Mouse (Mus musculus): ENCODE measurements around the gene Apol11b. TPM values are rescaled to one million over a fixed set of nuclear protein-coding genes. Genes with fewer than 3 reads are reported as not detected.
"Not testable (repeated sequence)": the region's sequence is repeated elsewhere in the genome, so short reads cannot be mapped to it uniquely, and the experiment has no call there.

Apol11b gene
- 1 to 10 TPM; 1.8 to 2.6 TPM for total RNA-seq (2021)

DNA sequence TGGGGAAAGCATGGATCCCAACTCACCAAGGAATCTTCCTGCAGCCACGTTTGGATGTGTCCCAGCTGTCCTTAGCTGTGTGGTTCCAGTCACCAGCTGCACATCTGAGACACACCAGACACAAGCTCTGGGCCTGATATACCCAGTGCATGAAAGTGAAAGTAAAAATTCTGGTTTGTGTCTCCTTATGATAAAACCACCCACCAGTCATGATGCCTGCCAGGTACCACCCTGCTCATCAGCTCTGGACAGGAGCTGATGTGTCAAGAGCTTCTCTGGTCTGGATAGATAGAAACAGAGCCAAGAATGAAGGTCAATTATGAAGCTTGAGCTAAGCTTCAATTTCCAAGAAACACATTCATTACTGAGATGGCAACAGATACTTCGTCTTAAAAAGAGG is at the start of gene Apol11b:
Gene Apol11b (minus strand): TSS at position 111 of the 400 bp plus-strand sequence.
- DNase-seq; intact Hi-C loops (cut with DNase I): not testable (repeated sequence)

DNA sequence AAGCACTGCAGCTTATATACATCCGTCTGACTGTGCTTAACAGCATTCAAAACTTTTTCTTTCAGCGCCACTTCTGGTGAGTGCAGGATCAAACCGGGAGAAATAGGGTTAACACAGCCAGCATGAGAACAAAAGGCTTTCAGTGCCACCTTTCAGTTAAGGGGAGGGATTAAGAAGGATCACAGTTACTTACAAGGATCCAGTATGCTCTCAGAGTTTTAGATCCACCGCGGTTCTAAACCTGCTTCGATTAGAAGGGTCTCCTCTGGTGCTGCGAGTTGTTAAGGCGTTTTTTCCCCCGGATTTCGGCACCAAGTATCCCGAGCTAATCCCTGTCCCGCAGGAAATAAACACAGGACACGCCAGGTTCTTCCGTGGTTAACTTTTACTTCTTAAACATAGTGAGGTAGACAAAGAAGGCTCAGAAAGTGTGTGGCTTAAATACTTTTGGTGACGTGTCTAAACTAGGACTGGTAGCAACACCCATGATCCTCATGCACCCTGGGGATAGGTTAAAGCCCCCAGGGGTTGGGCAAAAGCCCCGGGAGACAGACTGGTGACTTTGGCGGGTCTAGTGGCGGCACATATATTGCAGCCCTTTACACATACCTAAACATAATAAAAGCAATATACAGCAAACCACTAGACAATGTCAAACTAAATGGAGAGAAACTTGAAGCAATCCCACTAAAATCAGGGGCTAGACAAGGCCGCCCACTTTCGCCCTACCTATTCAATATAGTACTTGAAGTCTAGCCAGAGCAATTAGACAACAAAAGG is 48.6 kb upstream of the Apol11b start:
- DNase-seq; intact Hi-C loops (cut with DNase I): not testable (repeated sequence)

DNA sequence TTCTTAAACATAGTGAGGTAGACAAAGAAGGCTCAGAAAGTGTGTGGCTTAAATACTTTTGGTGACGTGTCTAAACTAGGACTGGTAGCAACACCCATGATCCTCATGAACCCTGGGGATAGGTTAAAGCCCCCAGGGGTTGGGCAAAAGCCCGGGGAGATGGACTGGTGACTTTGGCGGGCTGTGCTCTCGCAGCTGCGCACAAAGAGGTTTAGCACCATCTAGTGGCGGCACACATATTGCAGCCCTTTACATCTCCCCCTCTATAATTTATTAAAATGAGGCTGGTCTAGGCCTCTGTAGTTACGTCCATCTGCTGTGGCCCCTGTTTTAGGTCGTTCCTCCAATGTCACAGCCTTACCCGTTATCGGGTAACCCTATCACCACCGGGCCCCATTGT is 40.9 kb upstream of the Apol11b start:
- DNase-seq = peak; percentile 33 to 70
- intact Hi-C loops (cut with DNase I) = not testable (repeated sequence)

DNA sequence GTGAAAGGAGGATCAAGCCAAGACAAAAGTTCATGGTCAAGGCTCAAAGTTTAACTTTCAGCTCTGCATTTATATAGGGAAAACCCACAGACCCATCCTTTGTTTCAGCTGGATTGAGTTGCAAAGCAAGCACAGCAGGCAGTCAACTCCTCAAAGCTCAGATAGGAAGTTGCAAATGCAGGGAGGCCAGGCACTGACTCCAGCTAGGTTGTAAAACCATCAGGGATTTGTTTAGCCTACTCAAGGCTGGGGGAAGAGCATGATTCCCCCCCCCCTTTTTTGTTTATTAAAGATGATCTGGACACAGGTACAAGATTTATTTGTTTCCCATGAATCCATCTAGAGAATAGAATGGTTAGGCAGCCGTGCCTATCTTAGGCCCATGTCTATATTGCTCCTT is 31.0 kb upstream of the Apol11b start:
- DNase-seq; intact Hi-C loops (cut with DNase I): not testable (repeated sequence)

DNA sequence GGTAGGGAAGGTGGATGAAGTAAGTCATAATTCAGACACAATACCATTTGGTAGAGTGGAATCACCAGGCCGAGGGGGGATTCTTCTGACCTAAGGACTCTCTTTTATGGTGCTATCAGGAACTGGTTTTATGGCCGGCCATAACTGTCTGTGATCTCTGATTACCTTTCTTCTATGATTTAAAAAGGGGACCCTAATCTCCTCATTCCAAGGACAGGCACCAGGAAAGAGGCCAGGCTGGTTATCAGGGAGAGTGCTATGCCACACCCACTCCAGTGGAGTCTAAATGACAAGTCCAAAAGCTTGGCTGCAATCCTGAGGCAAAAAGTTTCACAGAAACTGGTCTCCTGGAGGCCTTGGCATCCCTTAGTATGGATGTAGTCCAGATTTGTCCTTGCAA is 18.8 kb upstream of the Apol11b start:
- intact Hi-C loops (cut with DNase I) = loop anchor here (5.0 kb wide), 1 partner anchor 190 kb away; no protein-coding TSS in a partner anchor
- not testable (repeated sequence) for DNase-seq

DNA sequence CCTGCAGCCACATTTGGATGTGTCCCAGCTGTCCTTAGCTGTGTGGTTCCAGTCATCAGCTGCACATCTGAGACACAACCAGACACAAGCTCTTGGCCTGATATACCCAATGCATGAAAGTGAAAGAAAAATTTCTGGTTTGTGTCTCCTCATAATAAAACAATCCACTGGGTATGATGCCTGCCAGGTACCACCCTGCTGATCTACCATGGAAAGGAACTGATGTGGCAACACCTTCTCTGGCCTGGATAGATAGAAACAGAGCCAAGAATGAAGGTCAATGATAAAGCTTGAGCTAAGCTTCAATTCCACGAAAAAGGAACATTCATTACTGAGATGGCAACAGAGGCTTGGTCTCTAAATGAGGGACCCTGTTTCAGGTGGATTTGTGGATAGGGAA is 16.7 kb upstream of the Apol11b start:
- not testable (repeated sequence) for DNase-seq
- intact Hi-C loops (cut with DNase I) = loop anchor here (5.0 kb wide), 1 partner anchor 187 kb away; no protein-coding TSS in a partner anchor

DNA sequence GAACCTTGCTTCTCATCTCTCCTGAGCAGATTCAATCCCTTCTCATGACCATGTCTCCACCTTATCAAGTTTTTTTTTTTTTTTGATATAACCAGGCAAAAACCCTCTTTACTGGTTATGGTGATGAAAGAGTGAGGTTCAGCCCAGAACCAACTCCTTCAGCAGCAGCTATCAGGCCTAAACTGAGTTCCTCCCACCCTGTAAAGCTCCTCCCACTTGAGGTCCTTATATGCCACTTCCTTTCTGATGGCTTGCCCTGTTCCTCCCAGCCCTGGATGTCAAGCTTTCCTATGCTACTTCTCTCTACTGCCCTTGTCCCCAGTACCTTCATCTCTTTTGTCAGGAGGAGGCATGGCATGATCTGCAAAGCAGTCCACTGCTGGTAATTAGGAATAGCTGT is 8.1 kb upstream of the Apol11b start:
- intact Hi-C loops (cut with DNase I); DNase-seq: not testable (repeated sequence)

DNA sequence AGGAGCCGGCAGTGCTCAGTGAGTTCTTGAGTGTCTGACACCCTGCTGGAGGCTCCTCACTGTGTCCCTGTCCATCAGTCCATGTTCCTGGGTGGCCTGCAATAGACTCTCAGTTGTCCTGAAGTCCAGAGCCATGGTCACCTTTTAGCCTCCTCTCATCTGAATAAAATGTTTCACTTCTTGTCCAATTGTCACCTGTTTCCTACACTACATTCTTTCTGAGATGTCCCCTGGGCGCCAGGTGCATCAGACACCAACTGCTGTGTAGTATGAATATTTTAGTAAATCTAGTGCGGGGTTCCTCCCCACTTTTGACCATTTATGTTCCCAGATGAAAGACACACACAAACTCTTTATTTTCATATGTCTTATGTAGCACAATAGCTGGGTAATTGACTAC is 13.3 kb downstream of the Apol11b start:
- intact Hi-C loops (cut with DNase I) = loop anchor here (1.0 kb wide), 1 partner anchor 107 kb away; no protein-coding TSS in a partner anchor
- not testable (repeated sequence) for DNase-seq

DNA sequence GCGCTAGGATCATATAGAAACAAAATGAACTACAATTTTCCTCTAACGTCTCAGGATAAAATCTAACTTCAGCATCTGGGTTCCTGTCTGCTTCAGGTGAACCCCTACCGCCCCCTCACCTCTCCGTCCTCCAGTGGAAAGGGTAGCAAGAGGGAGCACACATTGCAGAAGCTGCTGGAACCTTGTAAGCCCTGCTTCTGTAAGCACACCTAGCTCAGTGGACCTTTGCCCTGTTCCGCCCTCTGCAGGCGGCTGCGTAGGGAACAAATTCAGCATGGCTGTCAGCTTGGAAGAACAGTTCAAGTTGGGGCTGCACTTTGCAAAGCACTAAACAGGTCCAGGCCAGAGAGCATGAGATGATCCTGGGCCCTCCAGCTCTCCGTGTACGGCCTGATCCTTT is 14.4 kb downstream of the Apol11b start:
- DNase-seq; intact Hi-C loops (cut with DNase I): not testable (repeated sequence)

DNA sequence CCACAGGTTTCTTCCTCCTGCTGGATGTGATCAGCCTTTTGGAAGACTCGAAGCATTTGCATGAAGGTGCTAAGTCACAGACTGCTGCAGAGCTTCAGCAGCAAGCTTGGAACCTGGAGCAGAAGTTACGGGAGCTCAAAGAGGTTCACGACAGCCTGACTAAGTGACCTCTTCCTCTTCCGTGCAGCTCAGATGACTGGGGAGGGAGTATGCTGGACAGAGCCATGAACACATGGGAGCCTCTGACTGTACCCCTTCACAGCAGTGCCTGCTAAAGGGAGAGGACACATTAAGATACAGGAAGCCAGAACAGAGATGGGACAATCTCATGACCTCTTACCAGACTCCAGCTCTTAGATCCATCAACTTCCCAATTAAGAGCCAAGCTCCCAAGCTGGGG is 16.6 kb downstream of the Apol11b start:
- intact Hi-C loops (cut with DNase I); DNase-seq: not testable (repeated sequence)

DNA sequence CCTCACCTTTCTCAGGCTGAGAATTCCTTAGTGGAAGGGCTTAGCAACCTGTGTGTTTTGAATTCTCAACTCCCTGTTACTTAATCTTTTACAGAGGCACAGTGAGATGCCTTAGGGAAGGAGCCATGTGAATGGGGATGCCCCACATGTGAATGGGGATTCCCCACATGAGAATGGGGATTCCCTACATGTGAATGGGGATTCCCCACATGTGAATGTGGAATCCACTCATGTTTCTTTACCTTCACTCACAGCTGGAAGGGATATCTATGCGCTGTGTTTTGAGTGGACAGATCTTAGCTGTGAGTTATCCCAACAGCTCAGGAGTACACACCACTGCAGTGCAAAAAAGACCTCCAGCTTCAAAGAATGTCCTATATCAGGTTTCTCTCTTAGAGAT is 18.4 kb downstream of the Apol11b start:
- intact Hi-C loops (cut with DNase I) = no loop called here
- no peak for DNase-seq

DNA sequence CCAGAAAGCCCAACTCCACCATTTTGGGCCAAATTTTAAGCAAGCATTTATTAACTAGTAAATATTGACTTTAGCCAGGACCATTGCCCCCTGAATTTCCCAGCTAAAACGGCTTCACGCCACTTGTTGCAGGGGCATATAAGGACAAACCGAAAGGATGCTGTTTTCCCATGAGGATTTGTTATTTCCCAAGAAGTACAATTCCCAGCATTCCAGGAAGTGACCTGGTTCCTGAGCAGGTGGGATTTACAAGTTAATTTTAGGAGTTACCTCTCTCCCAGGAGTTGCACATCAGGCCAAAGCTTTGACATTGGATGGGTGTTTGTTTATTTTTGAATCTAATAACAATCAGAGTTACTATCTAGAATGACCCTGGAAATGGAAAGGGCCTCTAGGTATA is 37.0 kb downstream of the Apol11b start:
- DNase-seq = no peak
- intact Hi-C loops (cut with DNase I) = no loop called here

DNA sequence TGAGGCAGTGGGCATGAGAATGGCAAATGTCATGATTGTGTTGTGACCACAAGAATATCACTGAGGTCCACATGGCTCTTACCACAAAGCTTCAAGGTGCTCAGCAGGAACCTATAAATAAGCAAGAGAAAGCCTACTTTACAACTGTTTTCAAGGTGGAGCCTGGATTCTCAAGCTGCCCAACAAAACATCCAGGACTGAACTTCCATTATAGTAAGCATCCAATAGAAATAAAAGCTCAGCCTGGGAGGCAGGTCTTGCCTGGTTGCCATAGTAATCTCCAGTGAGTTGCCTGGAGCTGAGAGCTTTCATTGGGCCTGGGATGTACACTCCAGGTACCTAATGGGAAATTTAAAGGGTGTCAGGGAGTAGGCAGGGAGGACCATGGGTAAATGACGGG is 44.1 kb downstream of the Apol11b start, which contains the start of gene Gm36245:
Gene Gm36245 (plus strand): TSS at position 301 of the 400 bp plus-strand sequence.
- DNase-seq = no peak
- intact Hi-C loops (cut with DNase I) = loop anchor here (1.0 kb wide), 1 partner anchor 37 kb away; no protein-coding TSS in a partner anchor

DNA sequence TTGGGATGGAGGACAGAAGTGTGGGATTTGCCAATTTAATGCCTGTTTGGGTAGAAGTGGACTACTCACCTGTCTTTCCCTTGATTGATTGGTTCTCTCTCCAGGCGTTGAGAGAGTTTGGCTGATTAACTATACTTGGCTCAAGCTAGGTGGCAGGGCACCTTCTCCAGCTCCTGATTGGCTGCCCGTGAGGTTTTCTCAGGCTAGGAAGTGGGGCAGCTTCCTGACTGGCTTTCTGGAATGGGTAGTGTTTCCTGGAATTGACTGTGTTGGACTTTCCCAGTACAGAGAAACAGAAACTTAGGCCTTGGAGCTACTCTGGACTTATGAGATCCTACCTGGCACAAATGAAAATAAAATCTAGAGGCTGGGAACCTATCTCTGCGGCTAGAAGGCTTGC is 44.7 kb downstream of the Apol11b start:
- intact Hi-C loops (cut with DNase I) = no loop called here
- no peak for DNase-seq

DNA sequence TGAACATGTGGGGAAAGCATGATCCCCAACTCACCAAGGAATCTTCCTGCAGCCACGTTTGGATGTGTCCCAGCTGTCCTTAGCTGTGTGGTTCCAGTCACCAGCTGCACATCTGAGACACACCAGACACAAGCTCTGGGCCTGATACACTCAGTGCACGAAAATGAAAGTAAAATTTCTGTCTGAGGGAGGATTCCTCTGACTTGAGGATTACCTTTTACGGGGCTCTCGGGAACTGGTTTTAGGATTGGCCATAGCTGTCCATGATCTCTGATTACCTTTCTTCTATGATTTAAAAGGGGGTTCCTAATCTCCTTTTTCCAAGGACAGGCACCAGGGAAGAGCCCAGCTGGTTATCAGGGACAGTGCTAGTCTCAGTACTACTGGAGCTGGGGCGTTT is 47.1 kb downstream of the Apol11b start, which contains the start of gene Apol10b:
Gene Apol10b (minus strand): TSS at position 165 of the 400 bp plus-strand sequence.
- no peak for DNase-seq
- intact Hi-C loops (cut with DNase I) = no loop called here

DNA sequence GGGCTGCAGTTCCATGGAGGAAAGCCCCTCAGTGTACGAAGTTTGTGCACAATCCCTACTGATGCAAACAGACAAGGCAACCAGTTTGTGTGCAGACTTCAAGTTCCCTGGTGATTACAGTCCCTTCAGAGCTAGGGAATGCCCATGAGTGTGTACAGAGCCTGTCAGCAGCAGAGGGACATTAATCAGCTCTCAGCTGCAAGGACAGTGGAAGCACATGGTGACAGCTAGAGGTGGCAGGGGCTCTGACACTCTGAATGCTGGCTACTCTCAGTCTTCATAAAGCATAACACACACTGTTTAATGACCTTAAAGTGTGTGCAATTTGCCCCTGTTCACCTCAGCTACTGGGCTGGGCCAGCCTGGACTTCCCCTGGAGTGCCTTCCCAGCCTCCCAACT is 49.5 kb downstream of the Apol11b start:
- intact Hi-C loops (cut with DNase I) = no loop called here
- no peak for DNase-seq

DNA sequence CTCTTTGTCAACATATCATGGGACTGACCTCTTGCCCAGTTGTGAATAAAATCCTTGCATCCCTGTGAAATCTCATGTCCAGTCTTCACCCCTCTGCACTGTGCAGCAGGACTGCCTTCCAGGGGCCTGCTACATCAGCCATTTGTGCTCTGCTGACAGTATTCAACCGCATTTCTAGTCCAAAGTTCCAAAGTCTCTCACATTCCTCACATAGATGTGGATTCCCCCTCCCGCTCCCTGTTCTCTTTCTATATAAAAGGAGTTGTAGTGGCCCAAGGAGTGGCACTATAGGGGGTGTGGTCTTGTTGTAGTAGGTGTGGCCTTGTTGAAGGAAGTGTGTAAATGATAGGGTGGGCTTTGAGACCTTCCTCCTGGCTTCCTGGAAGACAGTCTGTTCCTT is 52.2 kb downstream of the Apol11b start:
- intact Hi-C loops (cut with DNase I) = no loop called here
- DNase-seq = no peak

DNA sequence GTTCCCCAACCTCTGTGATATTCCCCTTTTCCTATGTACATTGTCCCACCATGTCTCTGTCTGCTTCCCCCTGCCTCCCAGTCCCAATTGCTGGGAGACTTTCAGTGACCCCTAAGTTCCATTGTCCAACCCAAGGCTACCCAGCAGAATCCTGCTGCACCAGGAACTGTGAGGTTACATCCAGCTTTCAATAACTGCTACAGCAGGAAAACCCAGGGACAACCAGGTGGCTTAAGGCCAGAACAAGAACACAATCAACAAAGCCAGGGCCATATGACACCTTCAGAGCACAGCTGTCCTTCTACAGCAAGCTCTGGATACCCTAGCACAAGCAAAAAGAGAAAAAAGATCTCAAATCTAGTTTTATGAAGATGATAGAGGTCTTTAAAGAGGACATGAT is 54.1 kb downstream of the Apol11b start:
- intact Hi-C loops (cut with DNase I) = no loop called here
- DNase-seq = no peak

DNA sequence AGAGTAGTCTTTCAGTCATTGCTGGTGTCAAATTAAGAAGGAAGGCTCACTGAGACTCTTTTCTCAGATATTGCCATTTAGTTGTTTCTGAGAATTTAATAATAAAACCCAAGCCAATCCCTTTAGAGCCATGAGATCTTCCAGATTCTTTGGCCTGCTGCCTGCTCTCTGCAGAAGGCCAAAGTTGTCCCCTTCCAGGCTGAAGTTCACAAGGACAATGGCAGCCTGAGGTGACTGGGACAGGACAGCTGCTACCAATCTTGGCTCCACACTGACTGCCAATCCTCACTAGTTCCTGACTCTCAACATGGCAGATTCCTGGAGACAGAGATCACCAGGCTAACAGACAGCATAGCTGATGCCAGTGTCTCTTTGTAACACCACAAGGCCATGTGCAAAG is 56.1 kb downstream of the Apol11b start:
- intact Hi-C loops (cut with DNase I) = no loop called here
- peak; percentile 27 to 40 for DNase-seq
